Mouse (Mus musculus) lung, postnatal 10 days (tissue): ENCODE data around the gene Hba-a1.
"Not testable (repeated sequence)": the region's sequence is repeated elsewhere in the genome, so short reads cannot be mapped to it uniquely, and the experiment has no call there.

Experiments used
- DNase-seq: peaks from one replicate; pipeline ENCODE4 v3.0.0; 2021

Gene Hba-a1

GRCm38 (mm10) chr11:32297417-32297816 lies 14.1 kb downstream of the Hba-a1 start:
- DNase-seq: not testable (repeated sequence)

- DNase-seq: no peak
Measured at GRCm38 (mm10) chr11:32297866-32298531, 14.7 kb downstream of the Hba-a1 start.

- DNase-seq: no peak
Measured at GRCm38 (mm10) chr11:32298532-32298918, 15.2 kb downstream of the Hba-a1 start.

- peak; percentile 62 for DNase-seq
Measured at GRCm38 (mm10) chr11:32299865-32300264, 16.6 kb downstream of the Hba-a1 start, which contains the start of gene Hbq1a. Hbq1a (plus strand) TSS chr11:32300069.

- DNase-seq: no peak
Measured at GRCm38 (mm10) chr11:32300279-32301267, 17.3 kb downstream of the Hba-a1 start.

GRCm38 (mm10) chr11:32301506-32301905 lies 18.2 kb downstream of the Hba-a1 start:
- no peak for DNase-seq

- peak; percentile 57 for DNase-seq
Measured at GRCm38 (mm10) chr11:32302824-32303419, 19.6 kb downstream of the Hba-a1 start.

GRCm38 (mm10) chr11:32303455-32303854 lies 20.1 kb downstream of the Hba-a1 start:
- no peak for DNase-seq

- DNase-seq: no peak
Measured at GRCm38 (mm10) chr11:32307006-32307405, 23.7 kb downstream of the Hba-a1 start.

GRCm38 (mm10) chr11:32309446-32309845 lies 26.1 kb downstream of the Hba-a1 start:
- no peak for DNase-seq

- no peak for DNase-seq
Measured at GRCm38 (mm10) chr11:32309928-32310327, 26.6 kb downstream of the Hba-a1 start.

GRCm38 (mm10) chr11:32316009-32316408 lies 32.7 kb downstream of the Hba-a1 start:
- no peak for DNase-seq

- no peak for DNase-seq
Measured at GRCm38 (mm10) chr11:32320507-32321195, 37.3 kb downstream of the Hba-a1 start.

GRCm38 (mm10) chr11:32321196-32321565 lies 37.9 kb downstream of the Hba-a1 start:
- peak; percentile 78 for DNase-seq

- DNase-seq: peak; percentile 92
Measured at GRCm38 (mm10) chr11:32324609-32325008, 41.3 kb downstream of the Hba-a1 start.

GRCm38 (mm10) chr11:32331075-32331474 lies 47.8 kb downstream of the Hba-a1 start:
- peak; percentile 71 for DNase-seq

- DNase-seq: no peak
Measured at GRCm38 (mm10) chr11:32331861-32332260, 48.5 kb downstream of the Hba-a1 start.

GRCm38 (mm10) chr11:32333235-32333634 lies 49.9 kb downstream of the Hba-a1 start:
- no peak for DNase-seq
